Mouse (Mus musculus): ENCODE measurements around the gene Trim63.
"Not testable (repeated sequence)": the region's sequence is repeated elsewhere in the genome, so short reads cannot be mapped to it uniquely, and the experiment has no call there.

The Trim63 gene

DNA sequence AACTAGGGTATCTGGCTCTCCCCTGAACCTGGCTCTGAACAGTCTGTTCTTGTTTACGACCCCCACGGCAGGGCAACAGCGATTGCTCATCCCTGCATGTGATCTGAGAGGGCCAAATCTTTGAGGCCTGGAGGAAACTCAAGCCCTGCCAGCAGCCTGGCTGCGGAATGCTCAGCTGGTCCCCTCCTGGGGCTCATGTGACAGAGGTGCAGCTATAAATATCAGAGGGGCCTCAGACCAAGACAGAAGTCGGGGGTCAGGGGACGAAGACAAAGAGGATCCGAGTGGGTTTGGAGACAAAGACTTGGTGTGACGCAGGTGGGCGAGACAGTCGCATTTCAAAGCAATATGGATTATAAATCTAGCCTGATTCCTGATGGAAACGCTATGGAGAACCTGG, at the start of gene Trim63:
Gene Trim63 (plus strand): TSS at position 245 of the 400 bp plus-strand sequence.
- peak; percentile 29 to 52 for DNase-seq

DNA sequence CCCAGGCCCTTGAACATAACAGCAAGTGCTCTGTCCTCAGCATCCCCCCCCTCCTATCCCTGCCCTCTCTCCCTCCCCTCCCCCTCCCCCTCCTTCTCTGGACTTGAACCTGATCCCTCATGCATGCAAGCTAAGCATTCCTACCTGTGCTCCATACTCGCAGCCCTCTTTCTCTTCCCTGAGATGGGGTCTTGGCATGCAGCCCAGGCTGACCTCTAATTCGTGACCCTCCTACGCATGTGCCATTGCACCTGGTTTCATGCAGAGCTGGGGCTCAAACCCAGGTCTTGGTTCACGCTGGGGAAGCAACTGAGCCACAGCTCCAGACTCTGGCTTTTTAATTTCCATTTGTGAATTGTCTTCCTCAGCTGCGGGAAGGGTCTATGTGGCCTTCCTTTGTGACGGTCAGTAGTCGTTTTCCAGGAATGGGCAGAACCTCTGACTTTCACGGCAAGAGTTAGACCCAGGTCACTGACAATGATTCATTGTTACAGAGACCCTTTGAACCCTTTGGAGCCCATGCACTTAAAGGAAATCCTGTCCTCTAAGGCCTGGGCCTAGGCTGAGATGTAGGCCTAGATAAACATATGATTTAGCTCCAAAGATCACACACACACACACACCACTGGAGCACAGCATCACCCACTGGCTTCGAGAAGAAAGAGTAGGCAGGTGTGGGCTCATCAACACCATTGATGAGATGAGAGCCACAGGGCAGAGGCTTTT, 48.9 kb upstream of the Trim63 start:
- no peak for DNase-seq

GRCm38 (mm10) chr4:134268102-134268655, 46.7 kb upstream of the Trim63 start:
- no peak for DNase-seq

GRCm38 (mm10) chr4:134269622-134270021, 45.3 kb upstream of the Trim63 start:
- peak in 1 of 2 experiments; percentile 26 for DNase-seq

- DNase-seq = no peak
Measured at GRCm38 (mm10) chr4:134271979-134272378, 42.9 kb upstream of the Trim63 start.

DNA sequence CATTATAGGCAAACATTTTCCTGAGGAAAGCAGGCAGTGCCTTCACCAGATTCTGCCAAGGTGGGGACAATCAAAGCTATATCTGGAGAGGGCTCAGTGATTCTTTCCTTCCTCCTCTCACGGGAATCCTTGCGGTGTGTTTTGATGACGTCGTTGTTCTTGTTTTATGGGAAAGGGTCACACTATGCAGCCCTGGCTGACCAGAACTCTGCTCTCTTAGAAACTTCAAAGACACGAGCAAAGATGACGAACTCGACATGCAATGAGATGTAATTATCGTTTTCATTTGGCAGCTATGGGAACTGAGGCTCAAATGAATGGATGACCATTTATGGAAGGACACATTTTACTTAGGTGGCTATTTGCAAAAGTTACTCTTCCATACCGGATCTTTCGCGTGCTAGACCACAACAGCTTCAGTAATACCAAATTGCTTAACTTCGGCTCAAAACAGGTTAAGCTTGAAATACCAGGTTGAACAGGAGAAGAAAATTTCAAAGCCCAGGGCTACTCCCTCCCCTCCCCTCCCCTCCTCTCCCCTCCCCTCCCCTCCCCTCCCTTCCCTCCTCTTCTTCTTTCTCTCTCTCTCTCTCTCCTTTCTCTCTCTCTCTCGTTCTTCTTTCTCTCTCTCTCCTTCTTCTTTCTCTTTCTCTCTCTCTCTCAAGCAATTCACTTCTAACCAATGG, 42.0 kb upstream of the Trim63 start:
- no peak for DNase-seq

DNA sequence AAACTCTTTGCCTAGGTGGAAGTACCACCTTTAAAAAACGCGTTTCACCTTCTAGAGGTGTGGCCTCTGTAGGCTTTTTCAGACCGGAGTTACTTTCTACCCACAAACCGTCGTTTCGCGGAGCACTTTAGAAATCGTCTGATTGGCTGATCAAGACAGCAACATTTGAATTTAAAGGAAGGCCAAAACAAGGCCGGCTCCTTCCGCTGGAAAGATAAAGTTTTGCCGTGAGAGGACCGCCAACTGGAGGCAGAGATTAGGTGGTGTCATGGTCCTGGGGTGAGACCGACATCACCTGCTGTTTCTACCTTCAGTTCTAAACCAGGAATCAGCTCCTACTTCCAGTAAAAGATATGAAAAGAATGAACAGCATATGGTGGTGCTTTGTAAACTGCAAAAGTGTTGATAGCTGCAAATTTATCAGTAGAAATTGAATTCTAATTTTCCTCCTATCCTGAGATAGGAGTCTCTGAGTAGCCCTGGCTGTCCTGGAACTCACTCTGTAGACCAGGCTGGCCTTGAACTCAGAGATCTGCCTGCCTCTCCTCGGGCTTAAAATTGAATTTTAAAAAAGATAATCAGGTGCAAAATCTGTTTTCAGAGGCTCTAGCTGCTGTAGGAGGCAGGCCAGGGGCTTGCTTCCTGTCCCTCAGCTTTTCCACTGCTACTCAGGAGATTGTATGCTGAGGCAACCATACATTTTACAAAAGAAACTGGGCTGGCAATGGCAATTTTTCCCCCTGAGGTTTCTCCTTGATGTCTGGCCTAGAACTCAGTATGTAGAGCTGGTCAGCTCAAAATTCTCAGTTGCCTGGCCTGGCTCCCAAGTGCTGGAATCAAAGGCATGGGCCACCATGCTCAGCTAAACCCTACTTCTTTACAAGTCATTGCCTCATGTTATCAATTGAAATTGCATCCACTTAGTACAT, 41.2 kb upstream of the Trim63 start:
- no peak for DNase-seq

DNA sequence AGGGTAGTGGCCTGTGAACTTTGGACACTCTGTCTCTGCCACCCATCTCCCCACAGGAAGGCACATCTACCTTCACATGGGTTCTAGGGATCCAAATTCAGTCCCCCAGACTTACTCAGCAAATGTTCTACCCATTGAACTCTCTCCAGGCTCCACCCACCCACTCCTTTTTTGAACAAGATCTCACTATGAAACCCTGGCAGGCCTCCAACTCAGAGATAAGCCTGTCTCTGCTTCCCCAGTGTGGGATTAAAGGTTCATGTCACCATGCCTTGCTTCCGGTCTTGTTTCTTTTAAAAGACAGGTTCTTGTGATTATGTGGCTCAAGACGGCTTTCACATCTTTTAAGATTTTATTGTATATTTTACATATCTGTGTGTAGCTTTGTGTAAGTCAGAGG, 30.0 kb upstream of the Trim63 start:
- DNase-seq = peak; percentile 30 to 34

DNA sequence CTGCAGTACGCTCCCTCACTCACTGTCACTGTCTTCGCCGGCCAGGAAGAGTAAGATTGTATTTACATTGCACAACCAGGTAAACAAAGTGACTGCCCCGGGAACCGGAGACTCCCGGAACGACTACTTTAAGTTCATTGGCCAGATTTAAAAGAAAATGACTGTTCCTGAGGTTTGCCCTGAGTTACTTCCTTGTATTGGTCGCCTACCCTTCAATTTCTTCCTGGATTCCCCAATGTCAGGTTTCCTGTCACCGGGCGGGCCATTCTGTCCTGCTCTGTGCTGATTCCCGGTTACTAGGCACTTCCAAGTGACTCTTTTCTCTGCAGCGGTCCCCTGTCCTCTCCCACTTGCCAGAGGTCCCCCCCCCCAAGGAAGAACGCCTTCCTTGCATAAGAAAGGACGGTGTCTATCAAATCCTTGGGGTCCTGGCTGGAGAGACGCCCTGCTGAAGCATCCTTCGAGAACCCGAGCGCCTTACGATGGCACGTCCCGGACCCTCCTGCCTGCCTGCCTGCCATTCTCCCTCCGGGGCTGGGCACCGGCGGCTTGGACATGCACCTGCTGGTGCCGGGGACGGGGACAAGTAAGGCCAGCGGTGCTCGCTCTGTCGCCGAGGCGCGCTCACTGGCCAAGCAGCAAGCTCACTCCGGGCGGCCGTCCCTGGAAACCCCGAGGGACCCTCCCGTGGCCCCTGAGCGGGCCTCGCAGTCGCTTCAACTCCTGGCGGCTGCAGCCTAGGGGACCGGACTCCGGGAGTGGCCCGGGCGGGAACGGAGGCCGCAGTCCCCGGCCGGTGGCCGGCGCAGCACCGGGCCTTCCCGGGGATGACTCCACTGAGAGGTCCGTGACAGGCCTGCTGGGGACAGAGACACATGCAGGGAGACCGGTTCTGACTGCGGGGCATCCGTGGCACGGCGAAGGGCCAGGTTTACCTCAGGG, 28.4 kb upstream of the Trim63 start:
- peak in 1 of 2 experiments; percentile 65 for DNase-seq

- DNase-seq = peak; percentile 98 to 99
Measured at GRCm38 (mm10) chr4:134287168-134287564, 27.8 kb upstream of the Trim63 start.

GRCm38 (mm10) chr4:134287575-134288025, 27.3 kb upstream of the Trim63 start, which contains the start of gene Pdik1l:
Gene Pdik1l (minus strand): TSS chr4:134287895.
- peak; percentile 86 to 89 for DNase-seq

GRCm38 (mm10) chr4:134288397-134289256, 26.3 kb upstream of the Trim63 start:
- DNase-seq = peak in 1 of 2 experiments; percentile 21

DNA sequence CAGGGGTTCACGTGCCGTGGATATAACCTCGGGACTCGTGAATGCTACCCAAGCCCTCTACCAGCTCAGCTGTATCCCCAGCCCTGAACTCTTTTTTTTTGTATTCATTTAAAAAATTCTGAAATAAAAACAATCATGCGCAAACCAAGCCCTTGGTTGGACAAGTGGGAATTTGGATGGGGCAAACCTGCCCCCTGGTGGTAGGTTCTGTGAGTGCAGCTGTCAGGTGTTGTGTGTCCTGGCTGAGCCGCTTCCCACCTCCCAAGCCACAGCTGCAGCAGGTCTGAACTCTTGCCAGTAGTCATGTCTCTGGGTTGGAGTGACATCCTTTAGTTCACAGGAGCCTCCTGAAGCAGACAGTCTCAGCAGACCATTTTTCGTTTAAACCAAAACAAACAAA, 22.9 kb upstream of the Trim63 start:
- peak; percentile 86 to 92 for DNase-seq

DNA sequence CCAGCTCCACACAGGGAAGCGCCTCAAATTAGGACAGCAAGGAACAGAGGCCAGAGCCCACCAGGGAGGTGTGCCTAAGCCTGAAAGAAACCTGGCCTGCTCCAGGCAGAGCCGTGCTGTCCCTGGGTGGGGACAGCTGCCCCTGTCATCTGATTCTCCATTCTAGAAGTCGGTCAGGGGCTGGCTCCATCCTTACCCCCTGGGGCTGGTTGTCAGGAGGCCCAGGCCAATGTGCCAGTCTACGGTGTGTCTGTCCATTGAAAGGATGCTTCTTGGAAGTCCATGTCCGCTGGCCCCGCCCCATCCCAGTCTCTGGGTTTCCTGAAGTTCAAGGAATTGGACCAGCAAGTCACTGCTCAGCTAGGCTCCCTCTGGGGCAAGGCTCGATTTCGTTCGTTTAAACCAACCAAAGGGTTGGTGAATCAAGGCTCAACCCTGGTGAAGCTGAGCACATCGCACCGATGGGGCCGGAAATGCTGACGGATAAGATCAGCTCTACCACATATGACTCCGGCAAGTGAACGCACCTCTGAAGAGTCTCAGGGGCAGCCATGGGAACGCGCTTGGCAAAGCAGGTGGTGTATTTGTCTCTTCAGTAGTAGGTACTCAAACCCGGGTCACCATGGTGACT, 21.7 kb upstream of the Trim63 start:
- DNase-seq = peak; percentile 72 to 78

- DNase-seq = peak in 1 of 2 experiments; percentile 28
Measured at GRCm38 (mm10) chr4:134293692-134294163, 21.2 kb upstream of the Trim63 start.

DNA sequence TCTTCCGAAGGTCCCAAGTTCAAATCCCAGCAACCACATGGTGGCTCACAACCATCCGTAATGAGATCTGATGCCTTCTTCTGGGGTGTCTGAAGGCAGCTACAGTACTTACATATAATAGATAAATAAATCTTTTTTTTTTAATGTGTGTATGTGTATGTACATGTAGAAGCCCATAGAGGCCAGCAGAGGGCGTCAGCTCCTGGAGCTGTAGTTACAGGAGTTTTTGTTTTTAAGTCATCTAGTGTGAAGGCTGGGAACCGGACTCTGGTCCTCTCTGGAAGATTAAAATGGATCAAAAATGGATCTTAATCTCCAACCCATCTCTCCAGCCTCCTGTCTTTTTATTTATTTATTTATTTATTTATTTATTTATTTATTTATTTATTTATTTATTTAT, 18.8 kb upstream of the Trim63 start:
- not testable (repeated sequence) for DNase-seq

DNA sequence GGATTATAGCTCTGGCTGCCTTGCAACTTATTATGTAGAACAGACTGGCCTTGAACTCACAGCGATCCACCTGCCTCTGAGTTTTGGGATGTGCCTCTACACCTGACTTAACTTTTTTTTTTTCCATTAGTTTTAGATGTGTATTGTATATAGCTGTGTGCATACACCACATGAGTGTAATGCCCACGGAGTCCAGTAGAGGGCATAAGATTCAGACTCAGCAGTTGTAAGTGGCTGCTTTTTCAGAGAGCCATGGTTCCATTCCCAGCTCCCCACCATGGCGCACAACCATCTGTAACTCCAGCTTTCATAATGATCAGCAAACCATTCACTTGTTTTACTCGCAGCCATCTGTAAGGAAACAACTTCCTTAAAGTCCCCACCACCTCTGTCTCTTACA, 18.4 kb upstream of the Trim63 start:
- DNase-seq = no peak

GRCm38 (mm10) chr4:134297369-134297768, 17.6 kb upstream of the Trim63 start:
- no peak for DNase-seq

DNA sequence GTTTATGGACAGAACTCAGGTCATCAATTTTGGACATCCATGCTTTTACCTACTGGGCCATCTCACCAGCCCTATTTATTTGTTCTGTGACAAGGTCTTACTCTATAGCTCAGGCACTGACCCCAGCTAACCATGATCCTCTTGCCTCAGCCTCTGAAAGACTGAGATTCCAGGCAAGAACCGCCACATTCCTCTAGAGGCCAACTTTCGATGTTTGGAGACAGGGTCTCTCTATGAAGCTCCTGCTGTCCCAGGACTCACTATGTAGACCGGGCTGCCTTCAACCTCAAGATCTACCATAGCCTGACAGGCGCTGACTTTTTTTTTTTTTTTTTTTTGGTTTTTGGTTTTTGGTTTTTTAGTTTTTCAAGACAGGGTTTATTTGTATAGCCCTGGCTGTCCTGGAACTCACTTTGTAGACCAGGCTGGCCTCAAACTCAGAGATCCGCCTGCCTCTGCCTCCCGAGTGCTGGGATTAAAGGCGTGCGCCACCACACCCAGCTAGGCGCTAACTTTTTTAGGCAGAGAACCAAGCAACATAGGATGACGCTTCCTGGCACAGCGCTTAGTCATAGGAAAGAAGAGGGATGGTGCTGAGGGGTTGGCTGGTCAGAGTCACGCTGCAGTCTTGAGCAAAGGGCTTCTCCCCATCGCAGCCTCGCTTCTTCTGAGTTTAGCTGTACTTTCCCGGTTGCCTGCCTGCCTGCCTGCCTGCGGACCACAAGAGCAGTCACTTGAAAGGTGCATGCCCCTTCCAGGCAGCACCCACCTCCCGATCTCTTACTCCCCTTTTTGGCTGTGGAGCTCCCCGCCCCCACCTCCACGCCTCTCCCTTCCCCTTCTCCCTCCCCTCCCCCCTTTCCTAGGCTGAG, 16.1 kb upstream of the Trim63 start:
- DNase-seq = no peak

Measured in cerebellum, postnatal 10 days (tissue).